Mouse (Mus musculus): ENCODE results near the gene Plaur. TPM values are rescaled to one million over a fixed set of nuclear protein-coding genes. Genes with fewer than 3 reads are reported as not detected.

Plaur gene
- polyA plus RNA-seq, 1 experiment from 2014 or later, result 3.8 TPM

DNA sequence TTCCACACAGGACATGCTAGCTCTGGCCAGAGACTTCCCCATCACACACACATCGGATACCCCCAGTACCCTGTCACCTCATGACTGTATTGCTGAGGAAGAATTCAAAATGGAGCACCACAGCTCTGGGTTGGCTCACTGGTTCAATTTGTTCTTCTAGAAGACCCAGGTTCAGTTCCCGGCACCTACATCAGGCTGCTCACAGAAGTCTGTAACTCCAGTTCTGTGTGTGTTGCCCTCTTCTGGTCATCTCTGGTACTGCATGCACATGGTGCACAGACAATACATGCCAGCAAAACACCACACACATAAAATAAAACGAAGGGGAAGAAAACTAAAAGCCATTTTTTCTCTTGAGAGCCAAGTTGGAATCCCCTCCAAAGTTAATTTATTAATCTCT lies 6.8 kb downstream of the Plaur start:
- WGBS, result 86% methylated on average over 3 of the region's 3 CpGs
- H3K4me3 ChIP-seq, result no peak overlapping the region
- no peak overlapping the region for H3K9ac ChIP-seq
- H3K4me1 ChIP-seq, result 0 out of 2 replicates have a peak, but pooled peaks cover under 1% of the 10 kb centered on the region
- ATAC-seq (ENCODE audit: insufficient number of reproducible peaks, insufficient read depth, low FRiP score, low TSS enrichment, low read depth), result no peak
- H3K27me3 ChIP-seq, result 0 out of 2 replicates have a peak, but pooled peaks cover 1% of the 10 kb centered on the region
- no peaks in the 10 kb centered on the region for H3K36me3 ChIP-seq
- peaks cover 8% of the 10 kb centered on the region; the same call in 1 of the 2 replicates for H3K9me3 ChIP-seq
- H3K27ac ChIP-seq, result no peak overlapping the region
- no peak overlapping the region for H3K4me2 ChIP-seq

DNA sequence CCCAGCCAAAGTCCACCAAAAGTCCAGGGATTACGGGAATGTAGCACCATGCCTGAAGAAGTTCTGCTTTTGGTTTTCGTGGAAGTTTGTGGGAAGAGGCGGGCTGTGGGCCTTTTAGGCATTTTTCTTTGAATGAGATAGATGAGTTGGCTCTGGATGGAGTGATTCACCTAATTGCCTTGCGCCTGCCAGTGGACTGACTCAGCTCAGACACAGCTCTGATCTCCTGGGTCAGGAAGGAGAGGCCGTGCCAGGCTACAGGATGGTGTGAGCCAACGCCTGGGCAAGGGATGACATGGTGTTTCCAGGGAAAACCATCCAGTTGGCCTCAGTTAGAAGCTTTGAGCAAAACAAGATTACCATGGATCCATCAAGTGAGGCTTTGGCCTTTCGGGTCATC lies 8.1 kb downstream of the Plaur start:
- Histone ChIP-seq H3K4me3 (no peak overlapping the region), H3K27ac (no peak overlapping the region), H3K9me3 (peaks cover 8% of the 10 kb centered on the region; the same call in 1 of the 2 replicates), H3K4me1 (peaks cover 10% of the 10 kb centered on the region), H3K4me2 (no peak overlapping the region), H3K36me3 (no peaks in the 10 kb centered on the region), H3K27me3 (no peaks in the 10 kb centered on the region), H3K9ac (no peak overlapping the region)
- WGBS, result 95% methylated on average over 7 of the region's 7 CpGs
- no peak for ATAC-seq (ENCODE audit: insufficient number of reproducible peaks, insufficient read depth, low FRiP score, low TSS enrichment, low read depth)

DNA sequence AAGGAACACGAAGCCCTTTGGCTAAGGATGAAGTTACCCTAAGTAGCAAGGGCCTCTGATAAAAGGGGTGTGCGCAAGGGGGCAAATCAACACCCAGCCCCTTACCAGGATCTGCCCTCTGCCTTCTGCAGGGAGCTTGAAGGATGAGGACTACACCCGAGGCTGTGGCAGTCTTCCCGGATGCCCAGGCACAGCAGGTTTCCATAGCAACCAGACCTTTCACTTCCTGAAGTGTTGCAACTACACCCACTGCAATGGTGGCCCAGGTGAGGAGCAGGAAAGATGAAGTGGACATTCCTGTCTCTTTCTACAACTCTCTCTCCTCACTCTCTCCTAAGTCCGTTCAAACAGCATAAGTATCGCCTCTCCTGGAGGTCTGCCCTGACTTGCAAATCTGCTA lies 10.2 kb downstream of the Plaur start:
- 70% methylated on average over 6 of the region's 6 CpGs for WGBS
- peaks cover 8% of the 10 kb centered on the region; the same call in 1 of the 2 replicates for H3K9me3 ChIP-seq
- H3K9ac ChIP-seq, result no peak overlapping the region
- no peak overlapping the region for H3K27ac ChIP-seq
- H3K36me3 ChIP-seq, result no peaks in the 10 kb centered on the region
- no peak overlapping the region for H3K4me2 ChIP-seq
- no peak for ATAC-seq (ENCODE audit: insufficient number of reproducible peaks, insufficient read depth, low FRiP score, low TSS enrichment, low read depth)
- H3K27me3 ChIP-seq, result no peaks in the 10 kb centered on the region
- H3K4me1 ChIP-seq, result peaks cover 10% of the 10 kb centered on the region
- no peak overlapping the region for H3K4me3 ChIP-seq

DNA sequence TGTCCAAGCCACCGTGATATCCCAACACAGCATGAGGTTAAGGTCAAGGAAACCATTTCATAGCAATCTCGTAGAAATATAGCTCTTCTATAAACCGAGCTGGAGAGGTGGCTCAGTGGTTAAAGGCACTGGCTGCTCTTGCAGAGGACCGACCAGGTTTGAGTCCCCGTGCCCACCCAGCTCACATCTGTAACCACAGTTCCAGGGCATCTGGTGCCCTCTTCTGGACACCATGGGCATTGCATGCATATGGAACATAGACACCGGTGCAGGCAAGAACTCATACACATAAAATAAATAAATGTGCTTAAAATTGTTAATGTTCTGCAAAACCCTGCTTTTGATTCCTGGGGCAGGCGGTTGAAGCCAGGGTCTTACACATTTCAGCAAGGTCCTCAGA lies 10.7 kb downstream of the Plaur start:
- 68% methylated on average over 7 of the region's 7 CpGs for WGBS

DNA sequence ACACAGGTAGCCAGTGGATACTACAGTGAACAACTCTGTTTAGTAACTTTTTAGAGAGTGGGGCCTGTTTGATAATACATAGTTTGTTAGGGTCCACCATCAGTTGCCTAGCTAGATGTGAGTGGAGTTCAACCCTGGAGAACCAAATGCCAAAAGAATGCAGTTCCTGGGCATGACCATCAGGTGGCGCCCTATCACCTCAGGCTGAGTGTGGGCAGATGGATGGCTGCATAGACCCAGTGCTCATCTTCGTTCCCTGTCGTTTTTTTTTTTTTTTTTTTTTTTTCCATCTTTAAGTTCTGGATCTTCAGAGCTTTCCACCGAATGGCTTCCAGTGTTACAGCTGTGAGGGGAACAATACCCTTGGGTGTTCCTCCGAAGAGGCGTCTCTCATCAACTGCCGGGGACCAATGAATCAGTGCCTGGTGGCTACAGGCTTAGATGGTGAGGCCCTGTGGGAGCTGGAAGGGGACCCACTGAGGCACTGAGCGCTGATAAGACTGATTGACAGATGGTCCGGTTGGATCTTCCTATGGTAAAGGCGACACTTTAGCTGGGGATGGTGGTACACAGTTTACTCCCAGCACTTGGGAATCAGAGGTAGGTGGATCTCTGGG lies 11.7 kb downstream of the Plaur start:
- ATAC-seq (ENCODE audit: insufficient number of reproducible peaks, insufficient read depth, low FRiP score, low TSS enrichment, low read depth), result no peak
- Histone ChIP-seq H3K27ac (no peak overlapping the region), H3K27me3 (no peaks in the 10 kb centered on the region; the same call in 1 of the 2 replicates), H3K9me3 (peaks cover 10% of the 10 kb centered on the region; the same call in 1 of the 2 replicates), H3K9ac (no peak overlapping the region), H3K4me2 (no peak overlapping the region), H3K4me1 (peaks cover 10% of the 10 kb centered on the region), H3K4me3 (no peak overlapping the region), H3K36me3 (no peaks in the 10 kb centered on the region)
- WGBS, result 52% methylated on average over 10 of the region's 10 CpGs

More for the DNA sequence above, 10.7 kb downstream of the Plaur start:
- no peak overlapping the region for H3K4me3 ChIP-seq
- H3K36me3 ChIP-seq, result no peaks in the 10 kb centered on the region
- H3K4me2 ChIP-seq, result no peak overlapping the region
- no peaks in the 10 kb centered on the region for H3K27me3 ChIP-seq
- no peak overlapping the region for H3K27ac ChIP-seq
- no peak for ATAC-seq (ENCODE audit: insufficient number of reproducible peaks, insufficient read depth, low FRiP score, low TSS enrichment, low read depth)
- H3K9me3 ChIP-seq, result peaks cover 11% of the 10 kb centered on the region; the same call in 1 of the 2 replicates
- H3K4me1 ChIP-seq, result peaks cover 10% of the 10 kb centered on the region
- no peak overlapping the region for H3K9ac ChIP-seq

DNA sequence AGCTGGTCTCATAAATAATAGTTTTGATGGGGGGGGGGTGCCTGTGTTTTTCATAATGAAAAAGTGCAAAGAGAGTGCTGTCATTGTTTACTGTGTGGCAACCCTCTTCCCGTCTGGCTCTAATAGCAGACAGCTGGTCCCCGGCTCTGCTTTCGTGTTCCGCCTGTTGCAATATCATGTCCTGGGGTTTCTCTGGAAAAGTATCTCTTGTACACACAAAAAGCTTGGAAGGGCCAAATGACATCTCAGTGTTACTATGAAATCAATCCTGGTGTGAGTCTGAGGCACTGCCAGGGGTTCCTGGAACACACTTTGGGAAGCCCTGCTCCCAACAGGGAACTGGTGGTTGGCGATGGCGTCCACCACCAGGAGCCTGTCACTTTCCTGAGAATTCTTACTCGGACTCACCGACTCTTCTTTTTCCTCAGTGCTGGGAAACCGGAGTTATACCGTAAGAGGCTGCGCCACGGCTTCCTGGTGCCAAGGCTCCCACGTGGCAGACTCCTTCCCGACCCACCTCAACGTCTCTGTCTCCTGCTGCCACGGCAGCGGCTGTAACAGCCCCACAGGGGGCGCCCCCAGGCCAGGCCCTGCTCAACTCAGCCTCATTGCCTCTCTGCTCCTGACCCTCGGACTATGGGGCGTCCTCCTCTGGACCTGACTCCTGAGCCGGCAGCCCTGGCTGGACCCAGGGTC lies 12.7 kb downstream of the Plaur start:
- Histone ChIP-seq H3K9ac (peak overlapping the region; percentile 32; the same call in 1 of the 2 replicates), H3K4me1 (peaks cover 10% of the 10 kb centered on the region), H3K27ac (peak overlapping the region; percentile 28; the same call in 1 of the 2 replicates), H3K4me3 (peak overlapping the region; percentile 13; the same call in 1 of the 2 replicates), H3K36me3 (no peaks in the 10 kb centered on the region), H3K9me3 (0 out of 2 replicates have a peak, but pooled peaks cover 2% of the 10 kb centered on the region), H3K27me3 (peaks cover 4% of the 10 kb centered on the region; the same call in 1 of the 2 replicates), H3K4me2 (peak overlapping the region; percentile 50)
- WGBS, result 26% methylated on average over 21 of the region's 21 CpGs
- ATAC-seq (ENCODE audit: insufficient number of reproducible peaks, insufficient read depth, low FRiP score, low TSS enrichment, low read depth), result no peak

DNA sequence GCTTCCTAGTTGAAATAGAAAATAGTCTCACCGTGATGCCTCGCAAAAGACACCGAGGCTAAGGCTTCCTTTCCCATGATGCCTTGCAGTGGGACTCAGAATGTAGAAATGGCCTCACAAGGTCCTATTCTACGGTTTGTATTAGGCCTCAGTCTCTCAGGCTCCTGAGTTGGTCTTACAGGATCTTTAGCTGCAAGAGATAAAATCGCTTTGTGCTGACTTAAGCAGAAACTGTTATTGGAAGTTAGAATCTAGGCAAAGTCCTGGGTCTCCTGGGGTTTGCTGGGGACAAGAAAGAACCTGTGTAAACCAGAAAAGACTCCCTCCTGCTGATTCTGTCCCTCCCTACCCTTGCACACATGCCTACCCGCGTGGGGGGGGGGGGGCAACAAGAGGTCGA lies 14.1 kb downstream of the Plaur start:
- H3K4me1 ChIP-seq, result peaks cover 15% of the 10 kb centered on the region
- WGBS, result 81% methylated on average over 8 of the region's 8 CpGs
- H3K4me2 ChIP-seq, result no peak overlapping the region
- H3K36me3 ChIP-seq, result no peaks in the 10 kb centered on the region
- H3K4me3 ChIP-seq, result no peak overlapping the region
- no peak overlapping the region for H3K27ac ChIP-seq
- 0 out of 2 replicates have a peak, but pooled peaks cover 2% of the 10 kb centered on the region for H3K9me3 ChIP-seq
- peaks cover 17% of the 10 kb centered on the region for H3K27me3 ChIP-seq
- no peak for ATAC-seq (ENCODE audit: insufficient number of reproducible peaks, insufficient read depth, low FRiP score, low TSS enrichment, low read depth)
- no peak overlapping the region for H3K9ac ChIP-seq

DNA sequence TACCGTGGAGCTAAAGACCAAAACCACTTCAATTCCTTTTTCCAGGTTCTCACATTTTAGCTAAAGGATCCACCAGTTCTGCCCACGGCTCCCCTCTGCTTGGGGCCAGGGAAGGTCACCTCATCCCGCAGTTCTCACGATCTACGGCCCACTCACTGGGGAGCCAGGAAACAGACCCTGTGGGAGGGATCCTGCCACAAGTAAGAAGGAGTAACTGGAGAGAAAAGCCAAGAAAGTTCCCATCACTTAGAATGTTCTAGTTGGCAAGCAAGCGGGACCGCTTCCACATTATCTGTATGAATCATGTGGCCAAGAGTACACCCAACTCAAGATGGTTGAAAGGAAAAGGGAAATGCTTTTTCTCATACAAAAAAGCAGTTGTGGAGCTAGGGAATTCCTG lies 14.6 kb downstream of the Plaur start:
- no peak for ATAC-seq (ENCODE audit: insufficient number of reproducible peaks, insufficient read depth, low FRiP score, low TSS enrichment, low read depth)
- H3K9me3 ChIP-seq, result 0 out of 2 replicates have a peak, but pooled peaks cover 2% of the 10 kb centered on the region
- H3K9ac ChIP-seq, result no peak overlapping the region
- no peak overlapping the region for H3K4me2 ChIP-seq
- WGBS, result 84% methylated on average over 7 of the region's 7 CpGs
- no peak overlapping the region for H3K27ac ChIP-seq
- H3K4me1 ChIP-seq, result peaks cover 17% of the 10 kb centered on the region
- H3K36me3 ChIP-seq, result no peaks in the 10 kb centered on the region
- H3K4me3 ChIP-seq, result no peak overlapping the region
- H3K27me3 ChIP-seq, result peaks cover 20% of the 10 kb centered on the region

DNA sequence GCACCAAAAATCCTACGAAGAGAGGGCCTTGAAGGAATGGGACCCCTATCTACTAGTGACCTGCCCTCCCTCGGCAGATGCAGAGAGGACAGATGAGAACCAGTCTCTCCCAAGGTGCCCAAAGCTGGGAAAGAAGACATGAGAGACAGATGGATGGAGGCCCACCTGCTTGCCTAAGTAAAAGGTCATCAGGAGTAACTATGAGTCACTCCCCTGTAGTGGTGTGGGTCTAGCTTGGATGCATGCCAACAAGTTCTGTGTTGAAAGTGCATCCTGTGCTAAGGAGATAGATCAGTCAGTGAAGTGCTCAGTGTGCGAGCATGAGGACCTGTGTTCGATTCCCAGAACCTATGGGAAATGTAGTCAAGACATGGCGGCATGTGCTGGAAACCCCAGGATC lies 16.6 kb downstream of the Plaur start:
- no peaks in the 10 kb centered on the region for H3K36me3 ChIP-seq
- peaks cover 22% of the 10 kb centered on the region for H3K4me1 ChIP-seq
- ATAC-seq (ENCODE audit: insufficient number of reproducible peaks, insufficient read depth, low FRiP score, low TSS enrichment, low read depth), result no peak
- 0 out of 2 replicates have a peak, but pooled peaks cover 2% of the 10 kb centered on the region for H3K9me3 ChIP-seq
- no peak overlapping the region for H3K4me3 ChIP-seq
- H3K4me2 ChIP-seq, result no peak overlapping the region
- WGBS, result 82% methylated on average over 5 of the region's 5 CpGs
- no peak overlapping the region for H3K27ac ChIP-seq
- H3K9ac ChIP-seq, result no peak overlapping the region
- H3K27me3 ChIP-seq, result peaks cover 30% of the 10 kb centered on the region

DNA sequence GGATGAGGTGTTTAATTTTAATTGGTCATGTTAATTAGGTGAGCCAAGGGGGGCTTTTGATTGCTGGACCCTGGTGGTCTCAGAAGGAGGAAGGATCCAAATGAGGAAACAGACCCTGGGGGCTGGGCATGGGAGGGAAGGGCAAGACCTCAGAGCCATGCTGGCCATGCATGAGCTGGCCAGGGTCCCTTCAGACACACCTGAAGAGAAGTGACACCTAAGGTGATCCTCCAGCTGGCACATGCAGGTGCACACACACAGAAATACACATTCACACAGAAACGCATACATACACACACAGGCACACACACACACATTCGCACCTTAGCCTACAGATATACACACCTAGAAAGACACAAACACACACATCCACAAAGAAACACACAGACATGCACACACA lies 17.4 kb downstream of the Plaur start:
- ATAC-seq (ENCODE audit: insufficient number of reproducible peaks, insufficient read depth, low FRiP score, low TSS enrichment, low read depth), result no peak
- no peak overlapping the region for H3K27ac ChIP-seq
- peaks cover 37% of the 10 kb centered on the region for H3K27me3 ChIP-seq
- H3K4me1 ChIP-seq, result peaks cover 19% of the 10 kb centered on the region
- 0 out of 2 replicates have a peak, but pooled peaks cover 2% of the 10 kb centered on the region for H3K9me3 ChIP-seq
- 87% methylated on average over 2 of the region's 2 CpGs for WGBS
- no peak overlapping the region for H3K4me3 ChIP-seq
- H3K4me2 ChIP-seq, result no peak overlapping the region
- no peak overlapping the region for H3K9ac ChIP-seq
- no peaks in the 10 kb centered on the region for H3K36me3 ChIP-seq

DNA sequence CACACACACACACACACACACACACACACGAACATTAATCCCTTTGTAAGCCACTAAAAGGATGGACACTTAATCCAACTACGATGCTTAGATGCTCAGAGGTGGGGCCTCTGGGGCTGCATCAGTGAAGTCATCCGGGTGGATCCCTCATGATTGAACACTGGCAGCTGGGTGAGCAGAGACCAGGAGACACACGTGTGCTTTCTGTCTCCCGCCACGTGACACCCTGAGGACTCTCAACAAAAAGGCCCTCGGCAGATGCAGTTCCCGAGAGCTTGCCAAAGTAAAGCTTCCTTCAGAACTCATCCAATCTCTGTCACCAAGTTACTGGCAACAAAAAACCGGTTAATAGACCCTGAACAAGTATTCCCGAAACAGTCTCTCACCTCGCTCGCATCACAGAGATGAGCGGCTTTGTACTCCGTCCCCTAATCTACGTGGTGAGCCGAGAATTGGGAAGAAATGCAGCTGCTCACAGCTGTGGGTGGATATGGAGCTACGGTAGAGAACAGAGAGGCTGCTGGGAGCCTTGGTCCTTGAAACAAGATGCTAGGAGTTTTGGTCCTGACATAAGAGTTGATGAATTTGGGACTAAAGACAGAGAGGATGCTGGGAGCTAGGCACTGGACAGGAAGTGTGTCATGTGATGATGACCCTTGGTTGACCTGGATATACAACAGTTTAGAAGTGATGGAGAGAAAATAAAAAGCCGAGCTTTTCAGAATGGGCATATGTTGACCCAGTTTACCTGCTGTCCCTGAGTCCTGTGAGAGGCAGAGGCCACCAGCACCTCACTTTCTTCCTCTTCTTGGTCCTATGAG lies 18.0 kb downstream of the Plaur start:
- Histone ChIP-seq H3K9ac (no peak overlapping the region), H3K4me2 (peak overlapping the region; percentile 95; the same call in 1 of the 2 replicates), H3K27ac (no peak overlapping the region), H3K27me3 (peaks cover 41% of the 10 kb centered on the region), H3K9me3 (0 out of 2 replicates have a peak, but pooled peaks cover 2% of the 10 kb centered on the region), H3K36me3 (no peaks in the 10 kb centered on the region), H3K4me3 (0 out of 2 replicates have a peak overlapping the region, but pooled peaks have one; percentile 68), H3K4me1 (peaks cover 12% of the 10 kb centered on the region)
- ATAC-seq (ENCODE audit: insufficient number of reproducible peaks, insufficient read depth, low FRiP score, low TSS enrichment, low read depth), result no peak
- 59% methylated on average over 18 of the region's 18 CpGs for WGBS

Data from embryonic facial prominence, embryonic 13.5 days (tissue).